Mouse (Mus musculus): ENCODE data around the gene Zmynd11. TPM values are rescaled to one million over a fixed set of nuclear protein-coding genes. Genes with fewer than 3 reads are reported as not detected.

Gene Zmynd11
- polyA plus RNA-seq, 1 experiment from 2014 or later: 78.1 TPM

DNA sequence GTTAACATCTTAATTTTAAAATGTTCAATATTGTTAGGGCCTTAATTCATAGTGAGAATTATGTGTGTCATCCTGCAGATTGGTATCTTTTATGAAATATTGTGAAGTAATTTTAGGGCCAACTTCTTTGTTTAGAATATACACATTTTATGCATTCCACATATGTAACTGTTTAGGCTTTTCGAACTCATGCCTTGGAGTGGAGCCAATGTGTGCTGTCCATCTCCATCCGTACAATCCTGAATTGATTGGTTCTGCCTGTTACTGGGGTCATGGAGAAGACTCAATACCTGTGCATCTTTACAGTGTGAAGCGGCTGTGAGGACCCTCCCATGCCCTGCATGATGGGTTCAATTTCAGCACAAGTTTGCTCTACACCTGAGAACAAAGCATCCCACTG lies 72.3 kb downstream of the Zmynd11 start:
- H3K4me2 ChIP-seq (replicated peaks; ENCODE audit: low read depth, low read length): no peak overlapping the region
- H3K4me1 ChIP-seq (ENCODE audit: insufficient read depth, low read depth, low read length): peaks cover 4% of the 10 kb centered on the region; the same call in 1 of the 2 replicates
- H3K4me3 ChIP-seq (ENCODE audit: low read depth, low read length): no peak overlapping the region
- no peaks in the 10 kb centered on the region for H3K9me3 ChIP-seq (ENCODE audit: low read length)
- H3K36me3 ChIP-seq (ENCODE audit: insufficient read depth, low read length): peaks cover 39% of the 10 kb centered on the region
- TF ChIP-seq EP300 (IDR thresholded peaks at IDR 0.05): no peak
- no peak for TF ChIP-seq CTCF (IDR thresholded peaks at IDR 0.05)
- H3K27ac ChIP-seq (ENCODE audit: low read length): no peak overlapping the region
- ATAC-seq: no peak
- no peak overlapping the region for H3K9ac ChIP-seq (replicated peaks; ENCODE audit: low read depth)
- H3K27me3 ChIP-seq (replicated peaks; ENCODE audit: insufficient read depth, low read length): no peaks in the 10 kb centered on the region
- 72% methylated on average over 3 of the region's 3 CpGs for WGBS
- no peak for DNase-seq (ENCODE audit: low spot score)

GRCm38 (mm10) chr13:9689366-9689765 lies 75.8 kb downstream of the Zmynd11 start:
- Histone ChIP-seq H3K4me1 (ENCODE audit: insufficient read depth, low read depth, low read length) (no peaks in the 10 kb centered on the region), H3K27ac (ENCODE audit: low read length) (no peak overlapping the region), H3K4me3 (ENCODE audit: low read depth, low read length) (no peak overlapping the region), H3K9me3 (ENCODE audit: low read length) (no peaks in the 10 kb centered on the region), H3K36me3 (ENCODE audit: insufficient read depth, low read length) (peaks cover 47% of the 10 kb centered on the region), H3K27me3 (replicated peaks; ENCODE audit: insufficient read depth, low read length) (no peaks in the 10 kb centered on the region), H3K9ac (replicated peaks; ENCODE audit: low read depth) (no peak overlapping the region), H3K4me2 (replicated peaks; ENCODE audit: low read depth, low read length) (no peak overlapping the region)
- 77% methylated on average over 16 of the region's 16 CpGs for WGBS
- no peak for TF ChIP-seq EP300 (IDR thresholded peaks at IDR 0.05)
- no peak for TF ChIP-seq CTCF (IDR thresholded peaks at IDR 0.05)
- ATAC-seq (no peak), DNase-seq (ENCODE audit: low spot score) (no peak)

DNA sequence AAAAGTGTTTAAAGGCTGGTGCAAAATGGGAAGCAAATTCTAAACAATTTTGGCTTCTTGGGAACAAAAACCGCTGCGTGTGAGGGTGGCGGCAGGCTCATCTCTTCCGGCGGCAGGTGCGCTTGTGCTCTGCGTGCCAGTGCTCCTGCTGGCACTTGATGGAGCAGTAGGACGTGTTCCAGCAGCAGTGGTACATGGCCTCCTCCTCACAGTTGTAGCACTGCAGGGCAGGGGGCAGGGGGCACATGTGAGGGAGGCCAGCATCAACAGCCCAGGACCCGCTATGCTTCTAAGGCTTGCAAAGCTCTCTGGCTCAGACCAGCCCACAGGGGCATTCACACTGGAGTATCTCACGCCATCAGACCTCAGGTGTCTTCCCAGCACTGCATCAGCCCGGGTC lies 78.4 kb downstream of the Zmynd11 start:
- no peak overlapping the region for H3K4me2 ChIP-seq (replicated peaks; ENCODE audit: low read depth, low read length)
- no peak overlapping the region for H3K4me3 ChIP-seq (ENCODE audit: low read depth, low read length)
- no peak overlapping the region for H3K9ac ChIP-seq (replicated peaks; ENCODE audit: low read depth)
- H3K27me3 ChIP-seq (replicated peaks; ENCODE audit: insufficient read depth, low read length): no peaks in the 10 kb centered on the region
- peaks cover 56% of the 10 kb centered on the region for H3K36me3 ChIP-seq (ENCODE audit: insufficient read depth, low read length)
- DNase-seq (ENCODE audit: low spot score) (no peak), ATAC-seq (no peak)
- 90% methylated on average over 10 of the region's 11 CpGs for WGBS
- H3K4me1 ChIP-seq (ENCODE audit: insufficient read depth, low read depth, low read length): no peaks in the 10 kb centered on the region
- no peak overlapping the region for H3K27ac ChIP-seq (ENCODE audit: low read length)
- TF ChIP-seq CTCF (IDR thresholded peaks at IDR 0.05) (no peak), EP300 (IDR thresholded peaks at IDR 0.05) (no peak)
- no peaks in the 10 kb centered on the region for H3K9me3 ChIP-seq (ENCODE audit: low read length)

GRCm38 (mm10) chr13:9686261-9686660 lies 78.9 kb downstream of the Zmynd11 start:
- no peak for DNase-seq (ENCODE audit: low spot score)
- H3K4me3 ChIP-seq (ENCODE audit: low read depth, low read length): no peak overlapping the region
- no peak overlapping the region for H3K27ac ChIP-seq (ENCODE audit: low read length)
- H3K9me3 ChIP-seq (ENCODE audit: low read length): no peaks in the 10 kb centered on the region
- TF ChIP-seq CTCF (IDR thresholded peaks at IDR 0.05) (no peak), EP300 (IDR thresholded peaks at IDR 0.05) (no peak)
- ATAC-seq: no peak
- H3K4me1 ChIP-seq (ENCODE audit: insufficient read depth, low read depth, low read length): no peaks in the 10 kb centered on the region
- no peak overlapping the region for H3K9ac ChIP-seq (replicated peaks; ENCODE audit: low read depth)
- no peaks in the 10 kb centered on the region for H3K27me3 ChIP-seq (replicated peaks; ENCODE audit: insufficient read depth, low read length)
- H3K36me3 ChIP-seq (ENCODE audit: insufficient read depth, low read length): peaks cover 56% of the 10 kb centered on the region
- WGBS: 93% methylated on average over 7 of the region's 7 CpGs
- no peak overlapping the region for H3K4me2 ChIP-seq (replicated peaks; ENCODE audit: low read depth, low read length)

GRCm38 (mm10) chr13:9684153-9684923 lies 80.8 kb downstream of the Zmynd11 start:
- Histone ChIP-seq H3K36me3 (ENCODE audit: insufficient read depth, low read length) (peaks cover 45% of the 10 kb centered on the region), H3K4me1 (ENCODE audit: insufficient read depth, low read depth, low read length) (no peaks in the 10 kb centered on the region), H3K4me2 (replicated peaks; ENCODE audit: low read depth, low read length) (no peak overlapping the region), H3K9me3 (ENCODE audit: low read length) (no peaks in the 10 kb centered on the region), H3K9ac (replicated peaks; ENCODE audit: low read depth) (no peak overlapping the region), H3K4me3 (ENCODE audit: low read depth, low read length) (no peak overlapping the region), H3K27me3 (replicated peaks; ENCODE audit: insufficient read depth, low read length) (no peaks in the 10 kb centered on the region), H3K27ac (ENCODE audit: low read length) (no peak overlapping the region)
- TF ChIP-seq CTCF (IDR thresholded peaks at IDR 0.05) (no peak), EP300 (IDR thresholded peaks at IDR 0.05) (no peak)
- DNase-seq (ENCODE audit: low spot score) (no peak), ATAC-seq (no peak)
- 95% methylated on average over 11 of the region's 11 CpGs for WGBS

- no peak overlapping the region for H3K4me3 ChIP-seq (ENCODE audit: low read depth, low read length)
- H3K4me1 ChIP-seq (ENCODE audit: insufficient read depth, low read depth, low read length): no peaks in the 10 kb centered on the region
- ATAC-seq: no peak
- H3K9me3 ChIP-seq (ENCODE audit: low read length): no peaks in the 10 kb centered on the region
- H3K9ac ChIP-seq (replicated peaks; ENCODE audit: low read depth): no peak overlapping the region
- no peak for DNase-seq (ENCODE audit: low spot score)
- H3K4me2 ChIP-seq (replicated peaks; ENCODE audit: low read depth, low read length): no peak overlapping the region
- no peak overlapping the region for H3K27ac ChIP-seq (ENCODE audit: low read length)
- H3K27me3 ChIP-seq (replicated peaks; ENCODE audit: insufficient read depth, low read length): no peaks in the 10 kb centered on the region
- TF ChIP-seq EP300 (IDR thresholded peaks at IDR 0.05) (no peak), CTCF (IDR thresholded peaks at IDR 0.05) (peak; percentile 47)
- 87% methylated on average over 4 of the region's 4 CpGs for WGBS
- H3K36me3 ChIP-seq (ENCODE audit: insufficient read depth, low read length): peaks cover 34% of the 10 kb centered on the region
Measured at GRCm38 (mm10) chr13:9683280-9683679, 81.8 kb downstream of the Zmynd11 start.
